Mouse (Mus musculus) urinary bladder, postnatal 36 days (tissue): ENCODE results near the gene Pik3ap1.

ENCODE experiments used
- DNase-seq, 2 experiments: peaks; one replicate each; pipeline ENCODE4 v3.0.0; 2022; ENCODE audit warnings: low spot score in 2 of 2, mixed read lengths in 1 of 2

Pik3ap1 gene

DNA sequence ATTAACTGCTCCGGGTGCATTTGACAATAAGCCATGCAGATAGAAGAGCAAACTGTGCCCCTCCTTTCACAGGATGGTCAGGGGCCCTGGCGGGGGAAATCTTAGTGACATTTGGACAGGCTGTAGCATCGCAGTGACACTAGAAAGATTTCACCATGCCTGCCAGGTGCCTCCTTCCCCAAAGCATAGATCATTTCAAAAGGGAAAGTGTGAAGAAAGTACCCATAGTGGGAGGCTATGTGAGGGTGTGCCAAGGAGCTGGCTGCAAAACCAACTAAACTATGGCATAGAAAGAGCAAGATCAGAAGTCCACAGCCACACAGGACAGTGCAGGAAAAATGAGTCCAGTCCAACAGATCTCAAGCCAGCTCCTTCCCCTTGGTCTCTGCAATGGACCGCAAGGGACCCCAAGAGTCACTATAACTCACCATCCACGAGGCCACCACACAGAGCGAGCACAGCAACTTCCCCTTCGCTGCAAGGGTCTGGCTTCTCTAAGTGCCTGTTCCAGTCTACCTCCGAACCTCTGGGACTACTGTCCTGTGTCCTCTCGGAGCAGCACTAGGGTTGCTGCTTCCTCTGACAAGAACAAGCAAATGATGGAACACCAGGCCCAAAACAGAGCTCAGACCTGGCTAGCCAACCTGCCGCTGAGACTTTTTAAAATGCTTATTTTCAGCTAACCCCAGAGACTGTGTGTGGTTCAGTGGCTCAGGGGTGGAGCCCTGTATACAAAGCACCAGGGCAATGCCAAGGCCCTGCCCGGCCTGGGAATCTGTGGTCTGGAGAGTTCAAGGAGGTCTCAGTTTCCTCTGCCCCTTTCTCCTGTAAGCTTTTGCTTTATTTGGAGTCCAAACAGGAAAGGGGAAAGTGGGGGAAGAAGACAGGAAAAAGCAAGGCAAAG, 15.1 kb downstream of the Pik3ap1 start:
- no peak for DNase-seq

DNA sequence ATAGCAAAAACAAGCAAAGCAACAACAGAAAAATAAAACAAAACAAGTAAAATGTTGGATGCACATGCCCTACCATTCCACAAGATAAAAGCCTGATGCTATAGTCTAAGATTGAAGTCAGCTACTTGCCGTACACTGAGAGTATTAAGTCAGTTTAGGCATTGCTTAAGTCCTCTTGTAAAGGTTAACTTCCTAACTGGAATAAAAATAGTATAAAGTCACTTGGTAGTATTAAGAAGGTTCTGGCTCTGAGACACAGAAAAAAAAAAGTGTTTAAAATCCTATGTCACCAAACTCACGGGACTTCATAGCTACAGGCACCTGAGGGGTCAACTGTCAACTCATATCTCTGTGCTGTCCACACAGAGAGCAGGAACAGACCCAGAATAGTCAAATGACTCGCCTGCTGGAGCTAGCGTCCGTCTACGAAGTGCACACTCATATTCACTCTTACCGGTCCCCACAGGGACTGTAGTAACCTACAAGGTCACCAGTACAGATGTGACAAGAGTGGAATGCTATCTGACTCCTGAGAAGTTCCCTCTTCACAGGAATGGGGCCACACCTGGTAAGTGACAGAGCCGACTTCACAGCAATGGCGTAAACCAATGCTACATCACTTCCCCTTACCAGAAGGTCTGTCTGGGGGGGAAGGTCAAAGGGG, 17.9 kb downstream of the Pik3ap1 start:
- no peak for DNase-seq

DNA sequence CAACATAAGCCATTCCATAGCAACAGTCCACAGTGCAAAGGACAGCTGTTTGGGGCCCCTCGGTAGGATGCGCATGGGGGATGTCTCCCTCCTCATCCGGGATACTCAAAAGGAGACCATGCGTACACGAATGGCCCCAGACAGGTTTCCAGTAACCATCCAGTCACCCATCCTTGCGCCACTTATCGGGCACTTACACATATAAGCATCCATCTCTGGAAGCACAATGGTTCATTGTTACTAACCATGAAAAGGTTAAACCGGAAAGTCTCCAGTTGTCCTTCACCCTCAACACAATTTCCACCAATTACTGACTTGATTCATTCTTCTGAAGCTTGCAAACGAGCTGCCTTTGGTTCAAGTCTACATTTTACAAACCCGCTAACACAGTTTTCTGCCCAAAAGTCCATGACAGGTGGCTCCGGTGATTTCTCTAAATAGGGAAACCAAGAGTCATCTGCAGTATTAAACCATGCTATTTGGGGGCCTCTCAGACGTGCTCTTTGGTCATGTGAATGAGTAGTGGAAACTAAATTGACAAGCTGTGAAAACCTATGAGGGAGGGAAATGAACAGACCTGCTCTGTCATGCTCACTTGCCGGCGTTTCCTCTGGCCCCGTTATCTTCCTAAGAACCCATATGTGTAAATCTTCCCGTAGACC, 18.6 kb downstream of the Pik3ap1 start:
- no peak for DNase-seq

DNA sequence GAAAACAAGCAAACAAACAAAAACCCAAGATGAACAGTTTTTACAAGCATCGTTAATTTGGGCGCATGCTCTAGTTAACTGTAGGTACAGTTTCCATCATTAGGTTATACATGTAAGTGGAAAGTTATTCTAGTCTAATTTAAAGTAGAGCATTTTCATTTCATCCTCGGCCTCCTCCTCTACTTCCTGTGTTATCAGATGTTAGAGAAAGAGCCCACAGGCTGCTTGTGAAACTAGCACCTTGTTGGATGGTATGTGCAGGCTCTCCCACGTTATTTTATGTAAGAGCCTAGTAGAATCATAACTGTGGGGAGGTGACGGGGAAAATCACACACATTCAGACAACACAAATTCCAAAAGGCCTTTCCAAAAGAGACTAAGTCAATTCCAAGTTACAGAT, 19.3 kb downstream of the Pik3ap1 start:
- no peak for DNase-seq

DNA sequence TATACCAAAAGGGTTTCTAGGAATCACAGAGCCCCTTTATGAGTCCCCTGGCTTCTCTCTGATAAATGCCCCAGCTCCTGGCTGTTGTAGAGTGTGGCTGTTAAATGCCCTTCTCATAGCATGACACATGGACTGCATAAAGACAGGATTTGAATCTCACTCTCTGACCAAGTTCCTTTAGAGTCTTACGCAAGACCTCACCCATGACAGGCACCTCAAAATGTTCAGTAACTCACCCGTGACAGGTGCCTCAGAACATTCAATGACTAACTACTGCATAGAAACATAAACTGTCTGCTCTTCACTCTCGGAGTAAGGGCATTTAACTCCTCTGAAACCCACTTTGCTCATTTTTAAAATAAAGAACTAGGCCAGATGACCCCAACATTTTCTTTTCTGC, 20.4 kb downstream of the Pik3ap1 start:
- DNase-seq = no peak

DNA sequence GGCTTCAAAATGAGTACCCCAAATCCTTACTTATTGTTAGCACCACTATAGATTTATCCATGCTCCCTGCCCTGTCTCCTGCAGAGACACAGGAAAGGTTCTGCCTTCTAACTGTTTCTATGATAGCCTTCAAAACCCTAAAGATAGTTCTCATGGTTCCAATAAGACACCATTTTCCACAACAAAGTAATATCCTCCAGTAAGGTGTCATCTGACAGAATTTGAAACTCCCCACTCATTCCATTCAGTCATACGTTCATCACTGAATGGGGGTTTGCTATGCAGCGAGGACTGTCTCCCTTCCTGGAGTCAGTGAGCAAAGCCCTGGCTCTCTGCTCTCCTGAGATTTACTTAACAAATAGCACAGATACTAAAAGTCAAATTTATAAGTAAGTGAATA, 21.9 kb downstream of the Pik3ap1 start:
- no peak for DNase-seq

DNA sequence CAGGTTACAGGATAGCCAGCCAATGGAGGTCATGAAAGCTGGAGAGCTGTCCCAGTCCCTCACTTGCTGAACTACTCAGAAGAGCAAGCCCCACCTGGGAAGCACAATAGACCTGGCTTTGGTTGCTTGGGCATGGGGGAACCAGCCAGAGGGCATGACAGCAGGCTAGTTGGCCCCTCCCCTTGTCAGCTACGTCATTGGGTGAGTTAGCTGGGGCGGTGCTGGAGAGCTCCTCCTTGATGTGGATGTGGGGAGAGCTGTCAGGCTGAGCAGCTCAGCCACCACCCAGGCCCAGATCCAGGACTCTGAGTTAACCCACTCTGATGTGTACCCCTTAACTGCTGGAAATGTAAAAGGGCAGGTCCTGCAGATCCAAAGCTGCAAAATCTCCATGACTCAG, 24.4 kb downstream of the Pik3ap1 start:
- DNase-seq = no peak

DNA sequence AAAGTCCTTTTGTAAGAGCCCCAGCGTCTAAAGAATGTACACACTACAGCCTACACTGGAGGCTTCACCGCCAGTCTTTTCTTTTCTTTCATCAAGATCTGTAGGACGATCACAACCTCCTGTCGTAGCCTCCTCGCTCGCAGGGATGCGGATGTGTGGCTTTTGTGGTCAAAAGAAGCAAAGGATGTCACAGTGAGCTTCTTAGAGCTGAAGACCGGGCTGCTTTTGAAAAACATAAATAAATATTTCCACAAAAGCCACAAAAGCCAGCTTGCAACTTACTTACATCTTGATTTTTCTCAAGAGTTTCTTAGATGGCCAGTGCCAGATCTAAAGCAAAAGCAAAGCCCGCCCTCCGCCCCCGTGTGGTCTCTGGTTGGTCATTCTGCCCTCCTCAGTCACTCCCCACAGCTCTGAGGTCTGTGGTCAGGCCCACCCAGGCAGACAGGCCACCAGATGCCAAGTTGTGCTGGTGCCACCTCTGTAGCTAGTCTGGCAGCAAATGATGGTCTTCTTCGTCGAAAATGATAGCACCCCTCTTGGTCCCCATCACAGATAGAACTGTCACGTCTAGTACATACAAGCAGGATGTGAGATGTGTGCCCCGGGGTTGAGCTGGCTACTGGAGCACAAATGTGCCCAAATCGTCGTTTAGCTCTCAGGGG, 30.5 kb downstream of the Pik3ap1 start:
- DNase-seq = no peak

DNA sequence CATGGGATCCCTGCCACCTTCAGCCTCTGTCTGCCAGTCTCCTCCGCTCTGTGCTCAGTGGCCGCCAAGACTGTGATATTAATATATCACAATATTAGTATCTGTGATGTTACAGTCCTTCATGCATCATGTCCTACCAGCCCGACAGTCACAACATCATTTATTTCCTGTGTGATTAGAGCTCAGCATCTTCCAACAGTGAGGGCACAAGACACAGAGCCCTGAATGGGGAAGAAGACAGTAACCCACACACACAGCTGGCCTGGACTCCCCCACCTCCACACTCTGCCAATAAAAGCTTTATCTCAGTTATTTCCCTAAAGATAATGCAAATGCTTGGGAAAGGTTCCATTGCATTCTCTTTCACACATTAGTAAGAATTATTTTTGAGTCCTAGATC, 35.3 kb downstream of the Pik3ap1 start:
- DNase-seq = no peak

DNA sequence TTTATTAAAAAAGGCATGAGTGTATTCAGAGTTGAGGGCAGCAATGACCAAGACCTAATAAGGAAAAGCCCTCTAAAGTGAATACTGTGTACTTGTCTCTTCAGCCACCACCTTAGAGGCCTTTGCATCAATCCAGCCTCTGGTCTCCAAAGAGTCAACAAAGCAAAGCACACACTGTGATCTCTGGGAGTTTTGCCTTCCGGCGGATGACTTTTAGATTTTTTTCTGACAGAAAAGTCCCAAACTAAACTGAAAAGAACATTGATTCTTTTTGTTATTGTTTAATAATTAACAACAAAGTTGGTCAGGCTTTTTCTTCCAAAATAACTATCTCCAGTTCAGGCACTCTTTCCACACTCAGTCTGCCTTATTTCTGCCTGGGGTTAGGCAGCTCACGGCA, 36.7 kb downstream of the Pik3ap1 start:
- no peak for DNase-seq

DNA sequence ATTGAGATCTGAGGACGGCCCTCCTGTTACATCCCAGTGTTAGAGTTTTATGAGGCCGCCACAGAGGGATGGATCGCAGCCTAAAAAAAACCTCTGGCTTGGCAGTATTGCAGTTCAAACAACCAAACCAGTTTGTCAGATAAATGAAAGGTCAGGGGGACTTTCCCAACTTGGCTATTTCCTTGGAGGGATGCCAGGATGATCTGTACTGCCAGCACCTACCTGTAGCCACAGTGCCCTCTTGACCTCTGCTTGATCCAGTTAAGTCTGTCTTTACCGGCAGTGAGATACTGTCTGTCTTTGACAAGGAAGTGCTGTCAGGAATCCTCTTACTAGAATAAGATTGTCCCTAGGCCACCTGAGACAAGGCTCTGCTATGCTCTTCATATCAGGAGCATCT, 37.6 kb downstream of the Pik3ap1 start:
- DNase-seq = peak in 1 of 2 experiments; percentile 17

DNA sequence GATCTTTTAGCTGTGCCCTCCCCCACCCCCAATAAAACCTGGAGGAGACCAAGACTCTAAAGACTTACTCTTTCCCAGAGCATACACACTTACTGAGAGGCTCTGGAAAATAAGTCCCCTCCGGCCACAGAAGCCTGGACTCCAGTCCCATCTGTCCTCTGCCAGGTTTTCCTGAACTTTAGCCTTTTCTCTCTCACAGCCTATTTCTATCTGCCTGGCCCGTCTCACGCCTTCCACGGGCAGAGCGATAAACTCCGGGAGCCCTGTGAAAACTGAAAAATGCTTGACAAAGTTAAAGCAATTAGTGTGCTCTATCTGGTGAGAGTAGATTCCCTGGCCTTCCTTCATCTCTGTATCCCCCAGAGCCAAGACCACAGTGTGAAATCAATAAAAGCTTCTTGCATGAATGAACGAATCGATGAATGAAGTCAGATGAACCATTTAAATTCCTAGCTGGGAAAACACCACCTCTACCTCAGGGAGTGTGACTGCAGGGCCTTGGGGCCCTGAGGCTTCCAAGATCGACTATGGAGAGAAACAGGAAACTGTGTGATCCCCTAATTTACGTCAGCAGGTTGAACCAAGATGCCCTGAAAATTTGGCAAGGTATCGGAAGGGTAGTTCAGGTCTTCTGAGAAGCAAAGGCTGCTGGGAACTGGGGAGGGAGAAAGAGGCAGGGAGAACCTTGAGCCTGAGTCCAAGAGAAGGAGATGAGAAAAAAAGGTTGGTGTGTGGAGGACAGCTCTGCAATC, 38.6 kb downstream of the Pik3ap1 start:
- no peak for DNase-seq

DNA sequence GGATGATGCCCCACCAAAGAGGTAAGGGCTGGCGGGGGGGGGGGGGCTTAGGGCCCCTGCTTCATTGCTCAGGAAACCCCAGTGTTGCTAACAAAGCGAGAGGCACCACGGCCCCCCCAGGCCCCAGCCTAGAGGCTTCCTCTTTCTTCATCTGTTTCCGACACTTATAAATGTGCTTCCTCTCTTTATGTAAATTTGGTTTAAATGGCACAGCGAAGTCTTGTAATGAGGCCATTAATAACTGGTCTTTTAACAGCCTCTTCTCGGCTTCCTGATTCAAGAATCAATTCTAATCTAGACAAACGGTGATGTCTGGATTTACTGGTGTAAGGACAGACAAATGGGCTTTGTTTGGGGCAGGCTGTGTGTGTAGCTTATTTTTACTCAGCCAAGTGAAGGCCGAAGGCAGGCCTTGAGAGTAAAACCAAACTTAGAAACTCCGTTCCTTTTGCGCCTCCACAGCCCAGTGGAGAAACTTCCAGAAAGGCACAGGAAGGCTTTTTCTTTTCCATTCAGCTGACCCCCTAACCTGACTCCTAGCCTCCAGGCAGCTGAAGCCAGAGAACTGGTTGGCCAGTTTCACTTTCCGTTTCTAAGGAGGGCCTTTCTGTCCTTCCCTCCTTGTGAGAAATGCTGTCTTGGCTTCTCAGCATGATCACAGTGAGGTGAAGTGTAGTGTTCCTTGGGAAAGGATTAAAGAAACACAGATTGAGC, 39.7 kb downstream of the Pik3ap1 start:
- peak in 1 of 2 experiments; percentile 14 for DNase-seq

DNA sequence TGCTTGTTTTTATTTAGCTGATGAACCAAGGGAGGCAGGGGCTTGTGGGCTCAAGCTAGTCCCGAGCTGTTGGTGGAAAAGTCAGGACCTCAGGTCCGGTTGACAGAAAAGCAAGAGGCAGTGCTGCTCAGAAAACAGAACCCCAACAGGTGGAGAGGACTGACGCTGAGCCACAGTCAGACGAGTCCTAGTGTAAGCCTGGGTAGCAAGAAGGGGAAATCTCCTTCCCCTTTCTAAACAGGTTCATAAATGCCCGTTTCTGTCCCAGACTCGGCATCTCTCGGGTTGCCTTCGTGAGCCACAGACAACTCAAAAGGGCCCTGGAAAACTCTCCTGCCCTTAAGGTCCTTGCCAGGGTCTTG, 40.3 kb downstream of the Pik3ap1 start:
- no peak for DNase-seq

DNA sequence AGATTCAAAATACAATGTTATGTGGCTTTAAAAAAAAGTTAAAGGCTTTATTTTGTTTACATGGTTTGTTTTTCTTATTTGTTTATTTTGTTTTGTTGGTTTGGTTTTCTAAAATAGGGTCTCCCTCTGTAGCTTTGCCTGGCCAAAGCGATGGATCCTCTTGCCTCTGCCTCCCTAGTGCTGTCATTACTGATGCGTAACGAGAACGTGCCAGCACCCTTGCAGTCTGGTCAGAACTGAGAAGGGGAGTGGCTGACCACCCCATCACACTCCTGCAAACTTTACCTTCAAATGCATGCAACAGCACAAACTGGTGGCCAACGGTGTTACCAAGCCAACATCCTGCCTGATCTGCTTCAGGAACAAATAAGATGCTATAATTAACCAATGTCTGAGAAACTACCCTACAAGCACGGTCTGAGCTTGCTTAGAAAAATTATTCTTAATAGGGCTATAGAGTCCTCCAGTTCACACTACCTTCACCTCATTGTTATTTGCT, 42.3 kb downstream of the Pik3ap1 start:
- no peak for DNase-seq

DNA sequence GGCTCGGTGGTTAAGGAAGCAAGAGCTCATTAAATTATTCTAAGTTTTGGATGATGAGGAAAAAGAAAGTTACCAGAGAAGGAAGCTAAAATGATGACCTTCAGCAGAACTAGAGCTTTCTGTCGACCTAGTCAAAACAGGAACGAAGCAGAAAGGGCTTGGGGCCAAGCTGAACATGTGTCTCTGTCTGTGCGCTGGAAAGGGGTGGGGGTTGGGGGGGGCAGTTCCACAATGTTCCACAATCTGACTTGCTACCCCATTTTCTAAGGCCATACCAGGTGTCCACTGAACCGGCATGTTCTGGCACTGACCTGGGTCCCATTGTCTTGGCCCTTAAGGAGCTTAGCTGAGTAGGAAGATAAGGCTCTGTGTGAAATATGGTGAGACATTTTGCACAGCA, 43.2 kb downstream of the Pik3ap1 start:
- no peak for DNase-seq

DNA sequence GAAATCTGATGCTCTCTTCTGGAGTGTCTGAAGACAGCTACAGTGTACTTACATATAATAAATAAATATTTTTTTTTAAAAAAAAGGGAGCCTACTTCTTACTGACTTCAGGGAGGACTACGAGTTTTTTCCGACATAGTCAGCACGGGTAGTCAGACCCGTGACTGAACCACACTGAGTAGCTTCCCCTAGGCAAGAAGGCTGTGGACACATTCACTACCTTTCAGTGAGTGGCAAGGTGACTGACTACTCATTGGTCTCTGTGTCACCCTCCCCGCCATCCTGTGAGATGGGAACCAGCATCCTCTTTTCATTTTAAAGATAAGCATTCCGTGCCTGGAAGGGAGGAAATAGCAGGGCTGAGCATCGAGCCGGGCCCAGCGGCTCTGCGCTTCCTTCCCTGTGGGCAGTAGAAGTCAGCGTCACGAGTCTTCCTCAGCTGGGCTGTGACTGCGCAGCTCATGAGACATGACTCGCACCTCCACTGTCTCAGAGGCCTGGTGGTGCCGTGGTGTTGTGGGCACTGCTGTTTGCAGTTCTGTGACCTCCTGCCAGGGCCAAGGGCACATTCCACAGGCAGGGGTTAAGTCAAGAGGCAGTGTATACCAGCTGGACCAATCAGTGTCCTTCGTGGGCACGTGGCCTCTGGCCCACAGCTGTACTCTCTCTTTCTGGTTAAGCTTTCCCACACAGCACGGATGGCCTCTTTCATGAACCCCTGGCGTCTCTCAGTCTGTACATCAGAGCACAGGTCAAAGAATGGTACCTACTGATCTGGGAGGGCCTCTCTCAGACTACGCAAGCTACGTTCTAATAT, 45.7 kb downstream of the Pik3ap1 start:
- peak in 1 of 2 experiments; percentile 16 for DNase-seq

DNA sequence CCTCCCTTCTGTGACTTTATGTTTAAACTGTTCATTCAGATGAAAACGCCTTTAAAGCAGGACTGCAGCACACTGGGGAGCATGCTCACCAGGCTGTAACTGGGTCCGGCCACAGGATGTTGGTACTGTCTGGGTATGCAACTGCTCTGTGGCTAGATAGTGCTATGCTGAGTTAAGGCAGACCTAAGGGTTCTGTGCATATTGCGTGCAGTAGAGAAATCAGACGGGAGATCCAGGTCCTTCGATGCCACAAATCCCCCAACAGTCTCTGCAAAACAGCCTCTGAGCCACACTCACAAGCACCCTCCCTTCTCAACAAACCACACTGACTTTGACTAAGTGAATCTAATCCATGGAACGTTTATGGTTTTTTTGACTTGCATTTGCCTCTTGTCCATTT, 46.5 kb downstream of the Pik3ap1 start:
- no peak for DNase-seq

DNA sequence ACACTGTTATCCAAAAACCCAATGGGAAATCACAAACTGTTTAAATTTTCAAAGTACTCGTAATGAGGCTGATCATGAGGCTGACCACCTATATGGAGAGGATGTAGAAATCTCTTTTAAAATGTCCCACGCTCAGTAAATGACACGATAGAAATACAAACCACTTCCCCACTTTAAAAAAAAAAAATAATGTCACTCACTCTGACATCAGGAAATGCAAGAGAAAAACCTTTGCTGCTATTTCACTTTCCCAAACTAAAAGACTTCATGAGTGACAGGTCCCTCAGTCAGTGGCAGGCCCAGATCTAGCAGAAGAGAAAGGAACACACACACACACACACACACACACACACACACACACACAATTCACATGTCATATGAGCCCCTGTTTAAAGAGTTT, 49.2 kb downstream of the Pik3ap1 start:
- no peak for DNase-seq

DNA sequence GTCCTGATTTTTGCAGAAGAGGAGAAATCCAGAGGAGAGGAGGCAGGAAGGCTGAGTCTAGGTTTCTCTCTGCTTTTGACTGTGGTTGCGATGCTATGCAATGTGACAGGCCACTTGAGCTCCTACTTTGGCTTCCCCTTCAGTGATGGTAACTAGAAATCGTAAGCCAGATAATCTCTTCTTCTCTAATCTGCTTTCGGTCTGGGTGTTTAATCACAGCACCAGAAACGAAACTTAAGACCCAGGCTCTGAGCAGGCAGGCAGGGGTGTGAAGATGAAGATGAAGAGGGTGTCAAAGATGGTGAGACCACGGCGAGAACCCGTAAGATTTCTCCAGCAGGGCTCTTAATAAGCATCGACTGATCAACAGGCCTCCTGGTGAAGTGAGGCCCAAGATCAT, 51.9 kb downstream of the Pik3ap1 start:
- DNase-seq = no peak
